Mouse (Mus musculus): ENCODE measurements around the gene Camk2g. TPM values are rescaled to one million over a fixed set of nuclear protein-coding genes. Genes with fewer than 3 reads are reported as not detected.

The Camk2g gene
- polyA plus RNA-seq, 1 experiment from 2014 or later, result 230 TPM

DNA sequence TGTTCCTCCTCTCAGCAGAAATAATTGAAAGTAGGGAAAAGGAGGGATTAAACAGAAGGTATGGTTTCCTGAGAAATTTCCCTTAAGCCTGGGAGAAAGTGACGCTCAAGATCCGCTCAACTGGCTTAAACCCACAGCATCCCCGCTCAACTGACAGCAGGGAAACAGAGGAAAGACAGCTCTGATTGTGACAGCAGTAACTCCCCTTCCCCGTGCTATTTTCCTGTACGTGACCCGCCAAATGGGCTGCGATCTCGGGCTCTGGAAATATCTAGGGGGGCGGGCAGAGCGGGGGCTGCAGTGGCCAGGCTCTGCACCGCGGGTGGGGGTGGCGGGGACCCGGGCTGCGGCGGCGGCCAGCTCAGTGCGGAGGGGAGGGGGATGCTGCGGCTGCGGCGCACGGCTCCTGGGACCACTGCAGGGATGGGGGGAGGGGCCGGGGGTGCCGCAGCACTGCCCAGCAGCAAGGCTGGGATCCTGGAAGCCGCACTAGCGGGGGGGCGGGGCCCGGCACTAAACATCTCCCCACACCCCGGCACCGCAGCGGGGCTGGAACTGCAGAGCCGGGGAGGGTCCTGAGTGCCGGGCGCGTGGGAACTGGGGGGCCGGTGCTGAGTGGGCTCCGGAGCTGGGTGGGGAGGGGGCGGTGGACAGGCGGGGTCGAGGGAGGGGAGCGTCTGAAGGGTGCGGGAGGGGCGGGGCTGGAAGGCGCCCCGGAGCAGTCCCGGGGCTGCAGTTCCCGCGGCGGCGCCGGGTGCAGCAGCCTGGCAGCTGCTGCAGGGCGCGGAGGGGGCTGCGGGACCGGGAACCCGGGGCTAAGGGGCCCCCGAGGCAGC is 748 bp downstream of the Camk2g start:
- peak overlapping the region; percentile 86 for H3K27ac ChIP-seq (replicated peaks)
- no peaks in the 10 kb centered on the region for H3K27me3 ChIP-seq (replicated peaks)
- H3K9me3 ChIP-seq (replicated peaks), result no peaks in the 10 kb centered on the region
- peaks cover 65% of the 10 kb centered on the region for H3K4me1 ChIP-seq
- H3K9ac ChIP-seq (replicated peaks), result peak overlapping the region; percentile 81
- peak; percentile 68 for ATAC-seq (ENCODE audit: low FRiP score)
- WGBS, result 1% methylated on average over 26 of the region's 57 CpGs
- H3K36me3 ChIP-seq, result peaks cover 31% of the 10 kb centered on the region
- H3K4me2 ChIP-seq, result peak overlapping the region; percentile 87
- H3K4me3 ChIP-seq (replicated peaks), result peak overlapping the region; percentile 83

DNA sequence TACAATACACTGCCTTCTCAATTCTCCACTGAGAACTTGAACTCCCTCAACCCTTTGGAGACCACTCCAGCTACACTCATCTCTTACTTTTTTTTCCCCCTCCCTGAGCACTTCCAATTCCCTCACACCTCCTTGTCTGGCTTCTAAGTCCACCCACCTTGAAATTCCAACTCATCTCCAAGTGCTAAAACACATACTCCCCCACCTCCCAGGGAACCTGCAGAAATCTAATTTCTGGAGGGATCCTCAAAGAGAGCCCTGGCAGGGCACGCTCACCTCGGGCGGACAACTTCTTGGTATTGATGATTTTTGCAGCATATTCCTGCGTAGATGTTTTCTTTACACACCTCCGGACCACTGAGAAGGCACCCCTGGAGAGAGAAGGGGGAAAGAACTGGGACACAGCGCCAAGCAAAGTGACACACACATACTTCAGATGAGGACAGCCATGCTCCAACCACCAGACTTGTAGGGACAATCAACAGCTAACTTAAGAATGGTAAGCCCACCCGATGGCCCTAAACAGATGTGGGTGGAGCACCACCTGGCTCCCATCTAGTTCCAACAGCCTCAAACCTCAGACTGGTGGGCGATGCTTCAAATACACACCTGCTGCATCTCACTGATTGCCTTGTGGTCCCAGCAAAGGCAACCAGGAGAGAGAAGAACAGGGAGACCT is 1.5 kb downstream of the Camk2g start:
- Histone ChIP-seq H3K27ac (replicated peaks) (peak overlapping the region; percentile 86), H3K9ac (replicated peaks) (peak overlapping the region; percentile 81), H3K4me3 (replicated peaks) (peak overlapping the region; percentile 83), H3K27me3 (replicated peaks) (no peaks in the 10 kb centered on the region), H3K36me3 (peaks cover 37% of the 10 kb centered on the region), H3K9me3 (replicated peaks) (no peaks in the 10 kb centered on the region), H3K4me2 (peak overlapping the region; percentile 87), H3K4me1 (peaks cover 70% of the 10 kb centered on the region)
- WGBS, result 76% methylated on average over 8 of the region's 8 CpGs
- ATAC-seq (ENCODE audit: low FRiP score), result no peak

DNA sequence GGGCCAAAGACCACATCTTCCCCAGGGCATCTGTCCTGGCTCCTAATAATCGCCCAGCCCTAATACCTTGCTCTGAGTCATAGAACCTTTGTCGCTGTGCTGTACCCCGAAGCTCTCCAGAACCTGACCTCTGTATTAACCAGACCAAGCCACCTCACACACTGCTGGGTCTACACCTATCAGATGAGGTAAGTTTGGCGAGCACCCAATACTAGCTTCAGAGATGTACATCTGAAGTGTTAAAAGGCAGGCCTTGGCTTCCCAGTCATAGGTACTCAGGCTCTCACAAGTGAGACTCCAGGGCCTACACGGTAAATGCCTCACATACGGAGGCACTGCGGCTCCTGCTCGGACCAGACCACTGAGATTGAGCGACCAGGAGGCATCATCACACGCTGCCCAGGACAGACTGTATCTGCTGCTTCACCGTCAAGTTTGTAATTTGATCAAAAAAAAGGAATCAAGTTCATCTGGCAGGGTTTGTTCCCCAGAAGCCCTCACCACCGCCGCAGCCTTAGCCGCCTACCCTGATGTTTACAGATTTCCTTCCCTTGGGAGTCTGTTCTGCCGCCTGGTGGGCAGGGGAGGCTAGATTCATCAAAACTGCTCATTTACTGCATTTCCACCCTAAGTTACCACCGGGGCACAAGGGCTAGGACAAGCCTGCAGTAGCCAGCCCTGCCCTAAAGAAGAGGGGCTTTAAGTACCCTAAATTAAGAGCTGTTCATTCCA is 2.2 kb downstream of the Camk2g start:
- WGBS, result 74% methylated on average over 16 of the region's 16 CpGs
- Histone ChIP-seq H3K36me3 (peaks cover 41% of the 10 kb centered on the region), H3K27ac (replicated peaks) (no peak overlapping the region), H3K4me1 (peaks cover 69% of the 10 kb centered on the region), H3K4me3 (replicated peaks) (peak overlapping the region; percentile 83), H3K27me3 (replicated peaks) (no peaks in the 10 kb centered on the region), H3K4me2 (peak overlapping the region; percentile 87), H3K9me3 (replicated peaks) (no peaks in the 10 kb centered on the region), H3K9ac (replicated peaks) (no peak overlapping the region; the same call in 1 of the 2 replicates)
- ATAC-seq (ENCODE audit: low FRiP score), result no peak

DNA sequence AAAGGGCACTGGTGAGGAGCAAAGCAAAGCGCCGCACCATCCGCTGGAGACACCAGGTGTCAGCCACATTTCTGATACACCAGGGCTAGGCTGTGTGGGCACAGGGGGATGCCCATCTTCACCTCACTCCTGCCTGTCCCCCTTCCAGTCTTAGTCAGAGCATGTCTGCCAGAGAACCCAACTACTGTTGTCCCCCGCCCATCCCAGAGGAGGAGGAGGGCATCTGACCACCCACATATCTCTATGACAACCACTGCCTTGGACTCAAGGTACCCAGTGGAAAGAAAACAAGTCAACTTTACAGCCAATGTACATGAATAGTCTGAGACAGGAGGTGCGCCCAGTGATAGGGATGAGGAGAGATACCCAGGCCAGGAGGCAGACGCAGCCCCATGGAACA is 2.9 kb downstream of the Camk2g start:
- no peak for ATAC-seq (ENCODE audit: low FRiP score)
- H3K27me3 ChIP-seq (replicated peaks), result no peaks in the 10 kb centered on the region

DNA sequence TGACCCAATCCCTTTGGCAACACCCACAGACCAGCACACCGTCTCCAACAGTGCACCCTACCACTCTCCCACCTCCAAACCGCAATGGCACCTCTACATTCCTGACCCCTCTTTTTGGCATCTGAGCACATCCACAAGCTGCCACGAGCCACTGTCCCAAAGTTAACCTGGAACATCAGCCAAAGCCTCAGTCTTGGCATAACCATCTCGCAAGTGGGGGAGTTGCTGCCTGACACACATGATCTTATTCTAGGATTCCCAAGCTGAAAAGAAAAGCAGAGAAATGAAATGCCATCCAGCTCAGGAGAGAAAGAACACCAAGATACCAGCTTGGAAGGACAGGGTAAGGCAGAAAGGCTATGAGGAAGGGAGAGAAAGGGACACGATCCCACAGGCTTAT is 3.4 kb downstream of the Camk2g start:
- no peak for ATAC-seq (ENCODE audit: low FRiP score)
- Histone ChIP-seq H3K36me3 (peaks cover 43% of the 10 kb centered on the region), H3K4me1 (peaks cover 65% of the 10 kb centered on the region), H3K27ac (replicated peaks) (no peak overlapping the region), H3K9me3 (replicated peaks) (no peaks in the 10 kb centered on the region), H3K4me3 (replicated peaks) (no peak overlapping the region), H3K27me3 (replicated peaks) (no peaks in the 10 kb centered on the region), H3K4me2 (no peak overlapping the region), H3K9ac (replicated peaks) (no peak overlapping the region)
- WGBS, result 96% methylated on average over 5 of the region's 5 CpGs

More for the DNA sequence above, 2.9 kb downstream of the Camk2g start:
- Histone ChIP-seq H3K27ac (replicated peaks) (no peak overlapping the region), H3K4me2 (0 out of 2 replicates have a peak overlapping the region, but pooled peaks have one; percentile 0), H3K9ac (replicated peaks) (no peak overlapping the region), H3K4me1 (peaks cover 69% of the 10 kb centered on the region), H3K4me3 (replicated peaks) (no peak overlapping the region), H3K36me3 (peaks cover 43% of the 10 kb centered on the region), H3K9me3 (replicated peaks) (no peaks in the 10 kb centered on the region)
- WGBS, result 92% methylated on average over 6 of the region's 6 CpGs

DNA sequence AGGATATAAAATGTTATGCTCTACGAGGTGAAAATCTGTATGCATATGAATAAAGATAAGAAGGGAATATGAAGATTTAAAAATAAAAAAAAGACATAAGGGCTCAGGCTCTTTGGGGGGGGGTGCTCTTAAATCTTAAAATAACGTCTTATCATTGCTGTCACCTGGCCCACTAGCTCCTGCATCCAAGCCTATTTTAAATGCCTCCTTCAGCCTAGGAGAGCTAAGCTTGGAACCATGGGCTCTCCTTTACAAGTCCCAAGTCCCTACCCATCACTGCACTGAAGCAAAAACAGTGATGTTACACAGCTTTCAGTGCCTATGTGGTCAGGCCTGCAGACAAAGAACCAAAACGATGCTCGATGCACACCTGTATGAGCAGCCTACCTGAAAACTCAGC is 4.3 kb downstream of the Camk2g start:
- Histone ChIP-seq H3K4me2 (no peak overlapping the region), H3K27ac (replicated peaks) (no peak overlapping the region), H3K4me3 (replicated peaks) (no peak overlapping the region), H3K27me3 (replicated peaks) (no peaks in the 10 kb centered on the region), H3K4me1 (peaks cover 57% of the 10 kb centered on the region), H3K36me3 (peaks cover 52% of the 10 kb centered on the region), H3K9me3 (replicated peaks) (no peaks in the 10 kb centered on the region), H3K9ac (replicated peaks) (no peak overlapping the region)
- 97% methylated on average over 4 of the region's 4 CpGs for WGBS
- no peak for ATAC-seq (ENCODE audit: low FRiP score)

DNA sequence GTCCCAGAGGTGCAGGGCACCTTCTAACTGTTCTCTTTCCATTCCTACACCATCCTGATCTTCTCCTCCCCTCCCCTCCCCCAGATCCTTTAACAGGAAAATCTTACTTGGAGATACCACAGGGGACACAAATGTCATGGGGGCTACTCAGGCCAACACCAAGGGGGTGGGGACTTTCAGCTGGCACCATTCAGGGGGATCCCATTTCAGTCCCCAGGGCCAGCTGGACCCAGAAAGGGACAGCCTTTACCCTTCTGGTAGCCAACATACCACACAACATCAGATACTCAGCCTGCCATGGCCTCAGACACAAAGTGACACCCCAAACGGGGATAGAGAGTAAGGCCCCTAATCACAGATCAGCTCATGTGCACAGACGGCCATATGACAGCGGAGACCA is 5.7 kb downstream of the Camk2g start:
- no peak overlapping the region for H3K4me3 ChIP-seq (replicated peaks)
- peaks cover 51% of the 10 kb centered on the region for H3K4me1 ChIP-seq
- no peak overlapping the region for H3K9ac ChIP-seq (replicated peaks)
- no peak overlapping the region for H3K27ac ChIP-seq (replicated peaks)
- no peaks in the 10 kb centered on the region for H3K27me3 ChIP-seq (replicated peaks)
- no peaks in the 10 kb centered on the region for H3K9me3 ChIP-seq (replicated peaks)
- 82% methylated on average over 3 of the region's 3 CpGs for WGBS
- H3K4me2 ChIP-seq, result no peak overlapping the region
- no peak for ATAC-seq (ENCODE audit: low FRiP score)
- H3K36me3 ChIP-seq, result peaks cover 55% of the 10 kb centered on the region

DNA sequence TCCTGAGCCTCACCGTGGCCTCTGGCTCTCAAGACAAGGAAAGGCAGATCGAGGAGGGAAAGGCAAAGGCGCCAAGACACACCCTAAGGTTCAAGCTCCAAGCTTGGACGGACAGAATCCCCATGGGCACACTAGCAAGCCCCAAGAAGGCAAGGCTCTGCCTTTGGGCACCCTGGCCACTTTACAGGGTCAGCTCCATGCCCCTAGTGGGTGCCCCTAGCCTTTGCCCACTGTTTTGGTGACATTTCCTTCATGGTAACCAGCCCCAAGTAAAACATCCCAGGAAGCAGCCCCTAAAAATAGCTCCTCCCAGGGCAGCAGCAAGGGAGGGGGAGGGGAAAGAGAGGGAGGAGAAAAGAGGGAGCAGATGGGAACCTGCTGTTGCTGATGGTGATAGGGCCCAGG is 7.3 kb downstream of the Camk2g start:
- ATAC-seq (ENCODE audit: low FRiP score), result no peak
- H3K36me3 ChIP-seq, result peaks cover 70% of the 10 kb centered on the region
- no peak overlapping the region for H3K27ac ChIP-seq (replicated peaks)
- WGBS, result 79% methylated on average over 4 of the region's 4 CpGs
- no peak overlapping the region for H3K4me3 ChIP-seq (replicated peaks)
- peaks cover 38% of the 10 kb centered on the region for H3K4me1 ChIP-seq
- H3K4me2 ChIP-seq, result no peak overlapping the region
- no peak overlapping the region for H3K9ac ChIP-seq (replicated peaks)
- no peaks in the 10 kb centered on the region for H3K27me3 ChIP-seq (replicated peaks)
- no peaks in the 10 kb centered on the region for H3K9me3 ChIP-seq (replicated peaks)

DNA sequence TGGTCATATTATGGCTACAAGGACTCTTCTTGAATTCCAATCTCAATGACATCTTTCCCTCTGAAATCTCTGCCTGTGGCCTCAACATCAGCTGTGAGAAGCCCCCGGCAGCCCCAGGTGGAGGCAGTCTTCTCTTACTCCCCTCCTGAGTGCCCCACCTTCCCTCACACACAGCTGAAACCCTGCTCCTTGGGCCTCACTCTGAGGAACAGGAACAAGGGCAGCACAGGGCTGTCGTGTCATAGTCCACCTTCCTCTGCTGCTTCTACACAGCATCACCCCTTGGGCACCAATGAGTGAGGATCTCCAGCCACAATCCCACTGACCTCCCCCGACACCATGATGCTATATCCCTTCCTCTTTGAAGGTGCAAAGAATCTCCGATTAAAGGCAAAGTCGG is 7.9 kb downstream of the Camk2g start:
- ATAC-seq (ENCODE audit: low FRiP score), result no peak
- H3K27me3 ChIP-seq (replicated peaks), result no peaks in the 10 kb centered on the region
- peaks cover 32% of the 10 kb centered on the region for H3K4me1 ChIP-seq
- no peaks in the 10 kb centered on the region for H3K9me3 ChIP-seq (replicated peaks)
- no peak overlapping the region for H3K9ac ChIP-seq (replicated peaks)
- H3K4me2 ChIP-seq, result no peak overlapping the region
- no peak overlapping the region for H3K4me3 ChIP-seq (replicated peaks)
- 94% methylated on average over 5 of the region's 5 CpGs for WGBS
- H3K36me3 ChIP-seq, result peaks cover 69% of the 10 kb centered on the region
- no peak overlapping the region for H3K27ac ChIP-seq (replicated peaks)

DNA sequence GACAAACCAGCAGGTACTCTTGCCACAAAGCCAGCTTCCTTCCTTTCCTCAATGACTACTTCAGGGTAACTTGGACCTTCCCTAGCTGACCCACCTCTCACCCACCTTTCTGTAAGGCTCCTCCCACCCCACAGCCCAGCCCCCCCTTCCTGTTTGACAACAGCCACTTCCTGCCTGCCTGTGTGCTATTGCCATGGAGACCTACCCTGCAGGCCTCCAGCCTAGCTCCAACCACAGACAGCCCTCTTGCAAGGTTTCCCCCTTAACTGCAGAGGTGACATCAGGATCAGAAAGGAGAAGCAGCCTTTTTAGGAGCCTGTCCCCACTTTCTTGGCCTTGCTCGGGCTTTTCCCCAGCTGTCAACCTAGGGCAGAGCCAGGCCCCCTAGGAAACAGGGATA is 8.7 kb downstream of the Camk2g start:
- 68% methylated on average over 1 of the region's 1 CpGs for WGBS
- H3K27ac ChIP-seq (replicated peaks), result no peak overlapping the region
- no peaks in the 10 kb centered on the region for H3K27me3 ChIP-seq (replicated peaks)

DNA sequence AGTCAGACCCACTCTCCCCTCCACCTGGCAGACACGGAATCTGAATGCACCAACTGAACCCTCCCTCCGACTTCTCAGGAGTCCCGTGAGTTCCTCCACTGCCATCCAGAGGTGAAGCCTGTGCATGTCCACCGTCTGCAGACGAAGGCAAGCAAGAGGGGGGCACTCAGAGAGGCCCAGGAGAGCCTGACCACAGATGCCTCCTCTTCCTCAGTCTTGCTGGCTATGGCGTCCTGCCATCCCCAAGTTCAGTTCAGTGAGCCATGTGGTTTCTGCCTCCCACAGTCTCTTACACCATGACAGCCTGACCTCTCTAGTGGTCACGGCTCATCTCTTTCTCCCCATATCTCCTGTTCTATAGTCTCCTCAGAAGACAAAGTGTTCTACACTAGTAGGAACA is 9.2 kb downstream of the Camk2g start:
- no peak for ATAC-seq (ENCODE audit: low FRiP score)
- Histone ChIP-seq H3K4me3 (replicated peaks) (no peak overlapping the region), H3K9me3 (replicated peaks) (no peaks in the 10 kb centered on the region), H3K4me1 (peaks cover 23% of the 10 kb centered on the region), H3K27ac (replicated peaks) (no peak overlapping the region), H3K9ac (replicated peaks) (no peak overlapping the region), H3K36me3 (peaks cover 66% of the 10 kb centered on the region), H3K4me2 (no peak overlapping the region), H3K27me3 (replicated peaks) (no peaks in the 10 kb centered on the region)
- 85% methylated on average over 7 of the region's 7 CpGs for WGBS

More for the DNA sequence above, 8.7 kb downstream of the Camk2g start:
- Histone ChIP-seq H3K36me3 (peaks cover 70% of the 10 kb centered on the region), H3K4me3 (replicated peaks) (no peak overlapping the region), H3K9ac (replicated peaks) (no peak overlapping the region), H3K4me2 (no peak overlapping the region), H3K4me1 (peaks cover 24% of the 10 kb centered on the region), H3K9me3 (replicated peaks) (no peaks in the 10 kb centered on the region)
- no peak for ATAC-seq (ENCODE audit: low FRiP score)
